Mouse (Mus musculus) spleen, postnatal 0 days (tissue): ENCODE measurements around the gene Suclg1. TPM values are rescaled to one million over a fixed set of nuclear protein-coding genes. Genes with fewer than 3 reads are reported as not detected.

Source experiments
- polyA plus RNA-seq: library from polyadenylated mRNA; unstranded; fragments of >200 nt; fragmentation: Nextera tagmentation; extraction: Ambion mirVana; gene quantifications from 2 replicates; pipeline ENCODE4 v1.2.1, GENCODE M21; 2015

The Suclg1 gene
- polyA plus RNA-seq, result 83.6 and 84.7 TPM in 2 replicates

DNA sequence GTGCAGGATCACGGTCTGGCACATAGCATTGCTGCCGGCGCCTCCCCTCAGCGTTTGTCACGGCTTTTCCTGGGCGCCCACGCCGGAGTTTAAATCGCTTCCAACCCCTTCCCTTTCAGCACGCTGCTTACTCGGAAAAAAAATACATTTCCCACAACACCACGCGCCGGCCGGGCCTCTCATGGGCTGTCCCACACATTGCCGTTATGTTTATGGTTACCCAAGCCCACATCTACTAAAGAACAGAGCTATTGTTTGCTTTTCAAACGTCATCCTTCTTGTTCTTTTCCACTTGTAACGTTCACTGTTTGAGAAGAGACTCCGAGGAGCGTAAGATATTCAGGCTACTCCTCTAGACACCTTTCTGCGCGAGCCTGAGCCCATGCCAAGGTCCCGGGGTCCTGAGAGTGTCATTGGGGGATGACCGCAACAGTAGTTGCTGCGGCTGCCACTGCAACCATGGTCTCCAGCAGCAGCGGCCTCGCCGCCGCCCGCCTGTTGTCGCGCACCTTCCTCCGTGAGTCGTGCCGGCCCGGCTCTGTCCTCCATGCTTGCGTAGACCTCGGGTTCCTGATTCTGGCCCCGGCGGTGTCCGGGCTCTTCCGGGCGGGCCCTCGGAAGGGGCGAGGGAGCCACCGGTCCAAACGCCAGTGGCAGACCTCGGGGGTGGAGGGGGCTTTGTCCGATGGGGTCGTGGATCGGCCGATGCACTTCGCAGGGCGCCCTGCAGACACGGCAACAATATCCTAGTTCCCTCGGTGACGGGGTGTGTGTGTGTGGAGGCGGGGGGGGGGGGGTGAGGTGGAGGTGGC lies at the start of gene Suclg1:
Suclg1 (plus strand) TSS at position 146 of the 812 bp plus-strand sequence.

DNA sequence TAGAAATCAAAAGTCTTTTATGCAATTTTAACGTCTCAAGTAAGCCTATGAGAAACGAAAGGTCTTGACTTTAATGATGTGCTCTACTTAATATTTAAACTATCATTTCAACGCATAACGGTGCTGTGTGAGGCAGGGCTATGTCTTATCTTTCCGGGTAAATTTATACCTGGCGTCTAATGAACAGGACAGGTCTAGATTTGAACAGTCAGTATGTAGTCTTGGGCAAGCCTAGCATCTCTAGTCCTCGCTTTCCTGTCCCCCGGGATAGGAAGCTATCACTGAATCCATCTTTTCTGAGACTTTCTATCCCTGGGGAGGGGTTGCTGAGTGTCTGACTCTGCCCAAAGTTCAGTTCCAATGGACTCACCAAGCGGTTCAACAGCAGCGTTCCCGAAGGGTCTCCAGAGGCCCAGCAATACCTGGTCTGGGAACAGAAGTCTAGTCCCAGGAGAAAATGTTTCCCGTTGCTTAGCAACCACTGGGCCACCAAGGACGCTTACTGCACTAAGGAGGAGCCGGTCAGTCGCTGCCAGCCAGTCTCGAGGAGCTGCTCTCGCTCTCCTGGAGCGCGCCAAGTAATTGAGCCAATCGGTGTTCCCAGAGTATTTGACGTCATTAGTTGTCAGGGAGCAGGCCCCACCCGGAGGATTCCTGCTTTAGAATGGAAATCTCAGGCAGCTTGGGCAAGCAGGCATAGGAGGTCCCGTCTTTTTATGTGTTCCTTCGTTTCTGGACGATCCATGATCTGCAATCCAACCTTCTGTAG lies 26.8 kb upstream of the Suclg1 start, which contains the start of gene Dnah6:
Dnah6 (minus strand) TSS at position 463 of the 769 bp plus-strand sequence.

Other genes with a start within 250 kb of the Suclg1 start
- gene Dnah6, start 26.7 kb upstream of the Suclg1 start, polyA plus RNA-seq, result 0.05 and 0.07 TPM in 2 replicates
- not detected in 2 replicates for gene 4931417E11Rik, start 221.3 kb downstream of the Suclg1 start, polyA plus RNA-seq